Mouse (Mus musculus) forebrain, embryonic 13.5 days (tissue): ENCODE results near the gene Txndc15. TPM values are rescaled to one million over a fixed set of nuclear protein-coding genes. Genes with fewer than 3 reads are reported as not detected.

ENCODE experiments used
- ATAC-seq: fragments of 200-750 bp; cut with Nextera tagmentation; 2 replicates; pipeline ENCODE4 v1.8.0; 2017
- H3K27ac ChIP-seq: fragments of 300-500 bp; sonication (generic); 2 replicates; pipeline ENCODE4 v1.5.1; 2015; ENCODE audit warnings: inconsistent platforms, mild to moderate bottlenecking, moderate library complexity
- H3K27me3 ChIP-seq: fragments of 300-500 bp; sonication (generic); 2 replicates; pipeline ENCODE4 v1.6.1; 2015; ENCODE audit warnings: mild to moderate bottlenecking, inconsistent platforms
- H3K36me3 ChIP-seq: fragments of 300-500 bp; sonication (generic); 2 replicates; pipeline ENCODE4 v1.6.1; 2015; ENCODE audit warnings: mild to moderate bottlenecking, inconsistent platforms; ENCODE audit not compliant: poor library complexity, severe bottlenecking
- H3K4me1 ChIP-seq: fragments of 300-500 bp; sonication (generic); 2 replicates; pipeline ENCODE4 v1.6.1; 2015; ENCODE audit warnings: inconsistent platforms
- H3K4me2 ChIP-seq: fragments of 300-500 bp; sonication (generic); 2 replicates; pipeline ENCODE4 v1.6.1; 2015; ENCODE audit warnings: inconsistent platforms, mild to moderate bottlenecking, moderate library complexity
- H3K4me3 ChIP-seq: fragments of 300-500 bp; sonication (generic); 2 replicates; pipeline ENCODE4 v1.5.1; 2015; ENCODE audit warnings: mild to moderate bottlenecking, inconsistent platforms
- H3K9ac ChIP-seq: fragments of 300-500 bp; sonication (generic); 2 replicates; pipeline ENCODE4 v1.6.1; 2015; ENCODE audit warnings: mild to moderate bottlenecking, inconsistent platforms
- H3K9me3 ChIP-seq: fragments of 300-500 bp; sonication (generic); replicated peaks from 2 replicates; pipeline ENCODE4 v1.6.1; 2016; ENCODE audit warnings: inconsistent platforms
- WGBS: fragments of 180-500 bp; shearing (Covaris S2); methylation state at CpG from one replicate; pipeline ENCODE4 v1.1.7; 2015; 5-methylcytosine and 5-hydroxymethylcytosine counted together
- polyA plus RNA-seq: library from polyadenylated mRNA; unstranded; fragments of >200 nt; fragmentation: Nextera tagmentation; extraction: Ambion mirVana; gene quantifications from 2 replicates; pipeline ENCODE4 v1.2.1, GENCODE M21; 2015

Gene Txndc15
- polyA plus RNA-seq, 1 experiment from 2014 or later, result 98.2 TPM

DNA sequence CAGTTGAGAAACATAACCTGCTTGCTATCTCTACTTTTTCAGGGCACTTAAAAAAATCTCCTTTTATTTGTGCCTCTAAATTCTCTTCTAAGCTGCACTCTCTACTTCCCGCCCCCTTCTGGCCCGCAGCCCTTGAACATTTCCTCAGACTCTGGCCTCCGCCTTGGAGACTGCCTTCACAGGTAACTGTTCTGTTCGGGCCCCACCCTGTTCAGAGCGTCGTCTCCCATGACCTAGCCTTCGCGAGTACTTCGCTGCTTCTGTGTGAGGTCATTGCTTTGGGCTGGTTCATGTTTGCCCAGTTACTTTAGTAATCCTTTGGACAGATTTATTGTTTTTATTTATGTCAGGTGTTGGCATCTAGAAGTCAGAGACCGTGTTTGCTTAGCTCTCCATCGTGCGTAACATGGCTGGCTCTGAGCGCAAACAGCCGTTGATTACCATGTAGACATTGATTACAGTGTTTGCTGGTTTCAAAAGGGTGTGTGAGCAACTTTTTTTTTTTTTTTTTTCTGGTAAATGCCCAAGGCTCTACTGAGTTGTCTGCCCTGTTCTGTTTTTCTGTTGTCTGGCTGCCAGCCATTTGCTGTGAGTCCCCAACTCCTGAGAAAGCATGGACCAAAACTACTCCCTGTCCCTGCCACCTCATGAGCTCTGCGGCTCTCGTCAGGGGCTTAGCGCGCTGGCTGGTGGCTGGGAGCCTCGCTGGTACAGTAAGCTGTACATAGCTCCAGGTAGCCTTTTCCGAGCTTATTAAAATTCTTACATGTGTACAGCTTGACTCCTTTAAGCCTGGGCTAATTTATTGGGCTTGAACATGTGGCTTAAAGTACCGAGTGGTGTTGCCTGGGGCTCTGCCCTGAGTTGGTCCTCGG lies 19.4 kb downstream of the Txndc15 start:
- no peaks in the 10 kb centered on the region for H3K27me3 ChIP-seq
- no peaks in the 10 kb centered on the region for H3K36me3 ChIP-seq
- no peaks in the 10 kb centered on the region for H3K9me3 ChIP-seq
- H3K4me3 ChIP-seq, result no peak overlapping the region
- ATAC-seq, result no peak
- H3K9ac ChIP-seq, result no peak overlapping the region
- no peak overlapping the region for H3K27ac ChIP-seq
- WGBS, result 85% methylated on average over 22 of the region's 22 CpGs
- H3K4me1 ChIP-seq, result no peaks in the 10 kb centered on the region
- no peak overlapping the region for H3K4me2 ChIP-seq

GRCm38 (mm10) chr13:55737885-55738284 lies 23.4 kb downstream of the Txndc15 start:
- H3K36me3 ChIP-seq, result no peaks in the 10 kb centered on the region
- ATAC-seq, result no peak
- H3K27me3 ChIP-seq, result no peaks in the 10 kb centered on the region
- H3K4me3 ChIP-seq, result no peak overlapping the region
- WGBS, result 90% methylated on average over 8 of the region's 8 CpGs
- H3K9ac ChIP-seq, result no peak overlapping the region
- no peaks in the 10 kb centered on the region for H3K9me3 ChIP-seq
- no peak overlapping the region for H3K27ac ChIP-seq
- H3K4me1 ChIP-seq, result no peaks in the 10 kb centered on the region
- H3K4me2 ChIP-seq, result no peak overlapping the region

DNA sequence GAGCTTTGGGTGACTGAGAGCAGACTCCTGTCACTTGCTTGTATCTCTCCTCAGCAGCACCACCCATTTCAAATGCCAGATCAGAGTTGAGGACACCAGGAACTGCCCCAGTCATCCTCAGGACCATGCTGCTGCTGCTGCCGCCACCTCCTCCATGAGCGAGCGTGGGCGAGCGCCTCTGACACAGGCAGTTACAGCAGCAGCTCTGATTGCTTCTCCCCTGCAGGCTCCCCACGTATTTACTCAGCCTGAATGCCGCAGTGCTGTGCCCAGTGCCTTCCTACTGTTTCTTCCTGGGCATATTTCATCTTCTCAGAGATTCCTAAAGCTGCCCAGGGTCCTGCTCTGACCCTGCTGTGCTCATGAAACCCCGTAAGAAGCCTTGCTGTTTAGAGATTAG lies 27.9 kb downstream of the Txndc15 start:
- H3K4me3 ChIP-seq, result no peak overlapping the region
- 66% methylated on average over 8 of the region's 8 CpGs for WGBS
- no peaks in the 10 kb centered on the region for H3K27me3 ChIP-seq
- ATAC-seq, result no peak
- H3K4me2 ChIP-seq, result no peak overlapping the region
- H3K27ac ChIP-seq, result no peak overlapping the region
- H3K36me3 ChIP-seq, result no peaks in the 10 kb centered on the region
- no peaks in the 10 kb centered on the region for H3K9me3 ChIP-seq
- H3K4me1 ChIP-seq, result no peaks in the 10 kb centered on the region
- 0 out of 2 replicates have a peak overlapping the region, but pooled peaks have one; percentile 13 for H3K9ac ChIP-seq

GRCm38 (mm10) chr13:55754380-55754779 lies 39.9 kb downstream of the Txndc15 start:
- Histone ChIP-seq H3K27ac (no peak overlapping the region), H3K27me3 (no peaks in the 10 kb centered on the region), H3K4me3 (no peak overlapping the region), H3K9me3 (no peaks in the 10 kb centered on the region), H3K36me3 (no peaks in the 10 kb centered on the region), H3K4me1 (no peaks in the 10 kb centered on the region), H3K9ac (no peak overlapping the region), H3K4me2 (no peak overlapping the region)
- ATAC-seq, result no peak
- 83% methylated on average over 13 of the region's 13 CpGs for WGBS

DNA sequence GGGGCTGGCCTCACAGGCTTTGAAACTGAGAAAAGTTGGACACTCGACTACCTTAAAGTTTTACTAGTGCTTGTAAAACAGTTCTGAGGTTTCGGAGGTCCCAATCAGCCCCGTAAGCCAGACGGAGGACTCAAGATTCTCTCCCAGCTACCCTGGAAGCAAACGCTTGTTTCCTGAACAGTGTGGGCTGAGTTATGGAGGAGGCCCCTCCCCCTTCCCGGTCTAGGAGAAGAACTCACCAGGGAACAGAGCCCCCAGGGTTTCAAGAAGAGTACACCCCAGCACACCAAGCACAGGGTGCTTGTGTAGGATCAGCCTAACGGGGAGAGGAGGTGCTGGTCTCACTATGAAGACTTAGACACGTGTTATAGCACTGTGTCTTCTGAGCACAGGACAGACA lies 42.3 kb downstream of the Txndc15 start:
- no peak overlapping the region for H3K27ac ChIP-seq
- no peak overlapping the region for H3K4me2 ChIP-seq
- ATAC-seq, result no peak
- H3K36me3 ChIP-seq, result no peaks in the 10 kb centered on the region
- 38% methylated on average over 8 of the region's 8 CpGs for WGBS
- no peaks in the 10 kb centered on the region for H3K4me1 ChIP-seq
- H3K27me3 ChIP-seq, result no peaks in the 10 kb centered on the region
- no peaks in the 10 kb centered on the region for H3K9me3 ChIP-seq
- H3K4me3 ChIP-seq, result no peak overlapping the region
- H3K9ac ChIP-seq, result no peak overlapping the region

- H3K9me3 ChIP-seq, result no peaks in the 10 kb centered on the region
- no peak overlapping the region for H3K9ac ChIP-seq
- H3K4me1 ChIP-seq, result no peaks in the 10 kb centered on the region
- no peak overlapping the region for H3K4me3 ChIP-seq
- H3K4me2 ChIP-seq, result no peak overlapping the region
- ATAC-seq, result no peak
- H3K36me3 ChIP-seq, result no peaks in the 10 kb centered on the region
- no peaks in the 10 kb centered on the region for H3K27me3 ChIP-seq
- no peak overlapping the region for H3K27ac ChIP-seq
- WGBS, result 88% methylated on average over 6 of the region's 6 CpGs
These were observed 43.2 kb downstream of the Txndc15 start for GRCm38 (mm10) chr13:55757645-55758044.

GRCm38 (mm10) chr13:55760576-55760975 lies 46.1 kb downstream of the Txndc15 start:
- WGBS, result 34% methylated on average over 10 of the region's 10 CpGs

DNA sequence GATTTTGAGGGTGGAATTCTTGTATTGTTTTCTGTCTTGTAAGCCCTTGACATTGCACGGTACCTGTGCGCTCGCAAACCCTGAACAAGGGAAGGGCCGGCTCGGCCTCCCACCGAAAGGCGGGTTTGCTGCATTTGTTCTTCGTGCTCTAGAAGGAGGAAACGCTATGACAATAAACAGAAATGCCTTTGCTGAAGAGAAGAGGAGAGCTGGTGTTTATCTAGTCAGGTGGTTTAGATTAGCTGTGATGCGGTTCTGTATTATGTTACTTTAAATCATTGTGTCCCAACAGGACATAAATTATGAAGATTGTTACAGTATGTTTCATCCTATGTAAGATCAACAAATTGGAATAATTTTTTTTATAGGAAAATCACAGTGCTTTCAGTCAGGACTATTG lies 47.0 kb downstream of the Txndc15 start:
- WGBS, result 84% methylated on average over 10 of the region's 10 CpGs
- Histone ChIP-seq H3K27me3 (no peaks in the 10 kb centered on the region), H3K4me2 (no peak overlapping the region), H3K4me1 (no peaks in the 10 kb centered on the region), H3K9ac (no peak overlapping the region), H3K9me3 (no peaks in the 10 kb centered on the region), H3K27ac (no peak overlapping the region), H3K4me3 (no peak overlapping the region), H3K36me3 (no peaks in the 10 kb centered on the region)
- no peak for ATAC-seq

More at GRCm38 (mm10) chr13:55760576-55760975, 46.1 kb downstream of the Txndc15 start:
- ATAC-seq, result no peak
- no peak overlapping the region for H3K27ac ChIP-seq
- H3K9me3 ChIP-seq, result no peaks in the 10 kb centered on the region
- no peak overlapping the region for H3K4me2 ChIP-seq
- H3K4me1 ChIP-seq, result no peaks in the 10 kb centered on the region
- no peaks in the 10 kb centered on the region for H3K27me3 ChIP-seq
- no peak overlapping the region for H3K9ac ChIP-seq
- no peaks in the 10 kb centered on the region for H3K36me3 ChIP-seq
- H3K4me3 ChIP-seq, result no peak overlapping the region

DNA sequence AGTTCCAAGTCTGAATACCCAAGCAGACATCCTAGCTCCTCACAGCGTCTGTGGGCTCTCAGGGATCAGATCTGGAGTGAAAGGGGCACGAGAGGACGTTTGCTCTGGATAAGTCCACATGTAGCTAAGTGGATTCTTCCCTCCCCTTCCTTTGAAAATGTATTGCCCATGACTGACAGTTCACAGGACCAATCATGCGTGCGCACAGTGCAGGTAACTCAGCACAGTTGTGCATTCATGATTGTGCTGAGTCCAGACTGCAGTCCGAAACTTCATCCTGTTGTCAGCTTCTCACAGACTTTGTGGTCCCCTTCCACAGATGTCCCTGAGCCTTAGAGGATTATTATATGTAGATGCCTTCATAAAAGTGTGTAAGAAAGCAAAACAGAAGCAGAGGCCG lies 59.9 kb downstream of the Txndc15 start:
- H3K9me3 ChIP-seq, result no peaks in the 10 kb centered on the region
- WGBS, result 90% methylated on average over 7 of the region's 7 CpGs
- ATAC-seq, result no peak

GRCm38 (mm10) chr13:55775056-55775455 lies 60.6 kb downstream of the Txndc15 start:
- Histone ChIP-seq H3K9me3 (no peaks in the 10 kb centered on the region), H3K27me3 (no peaks in the 10 kb centered on the region), H3K36me3 (no peaks in the 10 kb centered on the region), H3K9ac (no peak overlapping the region), H3K4me2 (no peak overlapping the region), H3K4me3 (no peak overlapping the region), H3K4me1 (no peaks in the 10 kb centered on the region), H3K27ac (no peak overlapping the region)
- 78% methylated on average over 11 of the region's 11 CpGs for WGBS
- ATAC-seq, result no peak

More for the DNA sequence above, 59.9 kb downstream of the Txndc15 start:
- Histone ChIP-seq H3K4me2 (no peak overlapping the region), H3K27me3 (no peaks in the 10 kb centered on the region), H3K36me3 (no peaks in the 10 kb centered on the region), H3K9ac (no peak overlapping the region), H3K4me3 (no peak overlapping the region), H3K4me1 (no peaks in the 10 kb centered on the region), H3K27ac (no peak overlapping the region)
